Mouse (Mus musculus): Measurements from ENCODE around the gene Gucd1. TPM values are rescaled to one million over a fixed set of nuclear protein-coding genes. Genes with fewer than 3 reads are reported as not detected.
A peak's percentile ranks its signal among the peaks of the same experiment; 100 is the strongest.
"Not testable (repeated sequence)": the region's sequence is repeated elsewhere in the genome, so short reads cannot be mapped to it uniquely, and the experiment has no call there.

Gene Gucd1
- polyA plus RNA-seq, 1 experiment from 2014 or later: 22.4 TPM

GRCm38 (mm10) chr10:75465781-75466550 lies 51.8 kb downstream of the Gucd1 start:
- H3K4me2 ChIP-seq: 0 out of 2 replicates have a peak overlapping the region, but pooled peaks have one; percentile 3
- peak overlapping the region; percentile 70 for H3K27ac ChIP-seq (replicated peaks)

GRCm38 (mm10) chr10:75462728-75463127 lies 55.0 kb downstream of the Gucd1 start:
- no peak overlapping the region for H3K9ac ChIP-seq
- 84% methylated on average over 3 of the region's 3 CpGs for WGBS
- H3K27ac ChIP-seq (replicated peaks): no peak overlapping the region
- no peak overlapping the region for H3K4me3 ChIP-seq
- H3K36me3 ChIP-seq: no peaks in the 10 kb centered on the region
- H3K4me1 ChIP-seq: peaks cover 17% of the 10 kb centered on the region
- no peaks in the 10 kb centered on the region for H3K9me3 ChIP-seq
- H3K27me3 ChIP-seq (replicated peaks): no peaks in the 10 kb centered on the region
- no peak overlapping the region for H3K4me2 ChIP-seq
- ATAC-seq (ENCODE audit: extremely low read depth, insufficient number of reproducible peaks, low FRiP score, low TSS enrichment): no peak

More at GRCm38 (mm10) chr10:75465781-75466550, 51.8 kb downstream of the Gucd1 start:
- Histone ChIP-seq H3K4me3 (no peak overlapping the region), H3K9ac (0 out of 2 replicates have a peak overlapping the region, but pooled peaks have one; percentile 17), H3K9me3 (no peaks in the 10 kb centered on the region), H3K36me3 (no peaks in the 10 kb centered on the region), H3K4me1 (peaks cover 17% of the 10 kb centered on the region), H3K27me3 (replicated peaks) (no peaks in the 10 kb centered on the region)
- 25% methylated on average over 6 of the region's 6 CpGs for WGBS
- no peak for ATAC-seq (ENCODE audit: extremely low read depth, insufficient number of reproducible peaks, low FRiP score, low TSS enrichment)

- ATAC-seq (ENCODE audit: extremely low read depth, insufficient number of reproducible peaks, low FRiP score, low TSS enrichment): no peak
- H3K4me1 ChIP-seq: peaks cover 14% of the 10 kb centered on the region
- no peaks in the 10 kb centered on the region for H3K36me3 ChIP-seq
- H3K27me3 ChIP-seq (replicated peaks): no peaks in the 10 kb centered on the region
- H3K9me3 ChIP-seq: no peaks in the 10 kb centered on the region
- H3K9ac ChIP-seq: no peak overlapping the region
- no peak overlapping the region for H3K4me2 ChIP-seq
- 80% methylated on average over 4 of the region's 4 CpGs for WGBS
- peak overlapping the region; percentile 26; the same call in 1 of the 2 replicates for H3K27ac ChIP-seq (replicated peaks)
- no peak overlapping the region for H3K4me3 ChIP-seq
Measured at GRCm38 (mm10) chr10:75458329-75458728, 59.4 kb downstream of the Gucd1 start.

- H3K27me3 ChIP-seq (replicated peaks): no peaks in the 10 kb centered on the region
- H3K4me1 ChIP-seq: peaks cover 14% of the 10 kb centered on the region
- H3K9ac ChIP-seq: no peak overlapping the region
- H3K36me3 ChIP-seq: no peaks in the 10 kb centered on the region
- H3K27ac ChIP-seq (replicated peaks): peak overlapping the region; percentile 45; the same call in 1 of the 2 replicates
- no peaks in the 10 kb centered on the region for H3K9me3 ChIP-seq
- no peak overlapping the region for H3K4me3 ChIP-seq
- H3K4me2 ChIP-seq: no peak overlapping the region
- ATAC-seq (ENCODE audit: extremely low read depth, insufficient number of reproducible peaks, low FRiP score, low TSS enrichment): no peak
- WGBS: 61% methylated on average over 1 of the region's 1 CpGs
Measured at GRCm38 (mm10) chr10:75457852-75458251, 59.9 kb downstream of the Gucd1 start.

- Histone ChIP-seq H3K4me2 (peak overlapping the region; percentile 30; the same call in 1 of the 2 replicates), H3K27ac (replicated peaks) (peak overlapping the region; percentile 83), H3K4me1 (peaks cover 26% of the 10 kb centered on the region), H3K9ac (0 out of 2 replicates have a peak overlapping the region, but pooled peaks have one; percentile 44)
- not testable (repeated sequence) for H3K36me3 ChIP-seq; H3K4me3 ChIP-seq; H3K9me3 ChIP-seq; H3K27me3 ChIP-seq (replicated peaks)
- peak; percentile 63 for ATAC-seq (ENCODE audit: extremely low read depth, insufficient number of reproducible peaks, low FRiP score, low TSS enrichment)
- WGBS: 34% methylated on average over 14 of the region's 18 CpGs
Measured at GRCm38 (mm10) chr10:75456061-75456831, 61.5 kb downstream of the Gucd1 start.

- ATAC-seq (ENCODE audit: extremely low read depth, insufficient number of reproducible peaks, low FRiP score, low TSS enrichment): peak; percentile 49
- peak overlapping the region; percentile 97 for H3K27ac ChIP-seq (replicated peaks)
- H3K4me3 ChIP-seq: no peak overlapping the region
- H3K4me2 ChIP-seq: peak overlapping the region; percentile 37
- no peaks in the 10 kb centered on the region for H3K36me3 ChIP-seq
- WGBS: 18% methylated on average over 10 of the region's 10 CpGs
- H3K9ac ChIP-seq: peak overlapping the region; percentile 44; the same call in 1 of the 2 replicates
- no peaks in the 10 kb centered on the region for H3K9me3 ChIP-seq
- H3K27me3 ChIP-seq (replicated peaks): no peaks in the 10 kb centered on the region
- H3K4me1 ChIP-seq: peaks cover 71% of the 10 kb centered on the region
Measured at GRCm38 (mm10) chr10:75451036-75451786, 66.6 kb downstream of the Gucd1 start.

- no peaks in the 10 kb centered on the region for H3K27me3 ChIP-seq (replicated peaks)
- WGBS: 84% methylated on average over 8 of the region's 8 CpGs
- no peak for ATAC-seq (ENCODE audit: extremely low read depth, insufficient number of reproducible peaks, low FRiP score, low TSS enrichment)
- peaks cover 66% of the 10 kb centered on the region for H3K4me1 ChIP-seq
- peak overlapping the region; percentile 97 for H3K27ac ChIP-seq (replicated peaks)
- H3K9ac ChIP-seq: no peak overlapping the region
- H3K4me3 ChIP-seq: no peak overlapping the region
- H3K4me2 ChIP-seq: no peak overlapping the region
- H3K9me3 ChIP-seq: no peaks in the 10 kb centered on the region
- no peaks in the 10 kb centered on the region for H3K36me3 ChIP-seq
Measured at GRCm38 (mm10) chr10:75450331-75450730, 67.4 kb downstream of the Gucd1 start.

- Histone ChIP-seq H3K4me1 (peaks cover 80% of the 10 kb centered on the region), H3K4me3 (no peak overlapping the region), H3K27ac (replicated peaks) (peak overlapping the region; percentile 65), H3K36me3 (no peaks in the 10 kb centered on the region), H3K4me2 (no peak overlapping the region), H3K9me3 (no peaks in the 10 kb centered on the region), H3K27me3 (replicated peaks) (no peaks in the 10 kb centered on the region), H3K9ac (no peak overlapping the region)
- WGBS: 50% methylated on average over 6 of the region's 6 CpGs
- ATAC-seq (ENCODE audit: extremely low read depth, insufficient number of reproducible peaks, low FRiP score, low TSS enrichment): no peak
Measured at GRCm38 (mm10) chr10:75448806-75449420, 68.9 kb downstream of the Gucd1 start.

GRCm38 (mm10) chr10:75447489-75447888 lies 70.3 kb downstream of the Gucd1 start:
- ATAC-seq (ENCODE audit: extremely low read depth, insufficient number of reproducible peaks, low FRiP score, low TSS enrichment): no peak
- H3K27me3 ChIP-seq (replicated peaks): no peaks in the 10 kb centered on the region
- no peak overlapping the region for H3K4me3 ChIP-seq
- 0 out of 2 replicates have a peak overlapping the region, but pooled peaks have one; percentile 31 for H3K27ac ChIP-seq (replicated peaks)
- no peaks in the 10 kb centered on the region for H3K36me3 ChIP-seq
- WGBS: 89% methylated on average over 11 of the region's 11 CpGs
- H3K4me2 ChIP-seq: no peak overlapping the region
- H3K4me1 ChIP-seq: peaks cover 81% of the 10 kb centered on the region
- no peaks in the 10 kb centered on the region for H3K9me3 ChIP-seq
- H3K9ac ChIP-seq: no peak overlapping the region

GRCm38 (mm10) chr10:75446501-75447083 lies 71.2 kb downstream of the Gucd1 start:
- Histone ChIP-seq H3K36me3 (no peaks in the 10 kb centered on the region), H3K9ac (no peak overlapping the region), H3K27ac (replicated peaks) (peak overlapping the region; percentile 31), H3K27me3 (replicated peaks) (no peaks in the 10 kb centered on the region), H3K4me2 (no peak overlapping the region), H3K4me3 (no peak overlapping the region), H3K9me3 (no peaks in the 10 kb centered on the region), H3K4me1 (peaks cover 81% of the 10 kb centered on the region)
- no peak for ATAC-seq (ENCODE audit: extremely low read depth, insufficient number of reproducible peaks, low FRiP score, low TSS enrichment)
- WGBS: 56% methylated on average over 13 of the region's 13 CpGs

All from heart, embryonic 13.5 days (tissue).